Mouse (Mus musculus) lung, postnatal 0 days (tissue): ENCODE measurements around the gene Rcsd1.

Experiments used
- CTCF ChIP-seq: IDR thresholded peaks from 2 replicates; pipeline ENCODE4 v1.5.1; 2016; ENCODE audit warnings: antibody characterized with exemption, mild to moderate bottlenecking
- EP300 ChIP-seq: IDR thresholded peaks from 2 replicates; pipeline ENCODE4 v1.6.1; 2016; ENCODE audit warnings: antibody characterized with exemption, mild to moderate bottlenecking, control low read depth

DNA sequence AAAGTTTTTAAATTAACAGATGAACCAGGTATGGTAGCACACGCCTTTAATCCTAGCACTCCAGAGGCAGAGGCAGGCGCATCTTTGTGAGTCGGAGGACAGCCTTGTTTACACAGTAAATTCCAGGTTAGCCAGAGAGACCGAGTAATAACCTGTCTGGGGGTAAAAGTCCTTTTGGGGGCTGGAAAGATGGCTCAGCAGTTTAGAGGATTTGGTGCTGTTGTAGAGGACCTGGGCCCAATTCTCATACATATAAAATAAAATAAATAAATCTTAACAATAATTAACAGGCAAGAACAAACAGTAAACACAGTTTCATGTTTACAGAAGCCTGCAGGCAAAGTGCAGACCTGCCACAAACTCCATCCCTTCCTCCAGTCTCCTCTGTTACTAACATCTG, 100.7 kb downstream of the Rcsd1 start:
- TF ChIP-seq CTCF (no peak), EP300 (no peak)
